Mouse (Mus musculus): ENCODE measurements around the gene Phf11a.
"Not testable (repeated sequence)": the region's sequence is repeated elsewhere in the genome, so short reads cannot be mapped to it uniquely, and the experiment has no call there.

The Phf11a gene

GRCm38 (mm10) chr14:59297391-59297790 lies at the start of gene Phf11a:
Gene Phf11a (minus strand): TSS chr14:59297522.
- not testable (repeated sequence) for DNase-seq (ENCODE audit: low spot score in 2 of 2)

DNA sequence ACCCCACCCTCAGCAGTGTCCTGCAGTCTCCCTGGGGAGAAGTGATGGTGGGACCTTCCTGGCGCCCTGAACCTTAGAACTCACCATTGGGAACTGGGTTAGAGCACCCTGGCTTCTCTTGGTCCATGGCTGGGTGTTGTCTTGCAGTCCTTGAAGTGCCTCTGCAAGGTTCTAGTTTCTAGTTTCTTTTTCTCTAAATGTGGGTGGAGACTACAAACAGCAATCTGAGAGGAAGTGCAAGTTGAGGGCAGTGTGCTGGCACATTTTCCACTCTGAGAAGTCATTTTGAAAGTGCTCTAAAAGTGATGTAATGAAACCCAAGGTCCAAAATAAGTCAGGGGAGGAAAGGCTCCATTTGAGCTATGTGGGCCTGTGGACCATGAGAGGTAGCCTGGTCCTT lies 43.9 kb upstream of the Phf11a start, which contains the start of gene Phf11b:
Phf11b (minus strand) TSS at position 163 of the 400 bp plus-strand sequence.
- DNase-seq (ENCODE audit: low spot score in 2 of 2): not testable (repeated sequence)

DNA sequence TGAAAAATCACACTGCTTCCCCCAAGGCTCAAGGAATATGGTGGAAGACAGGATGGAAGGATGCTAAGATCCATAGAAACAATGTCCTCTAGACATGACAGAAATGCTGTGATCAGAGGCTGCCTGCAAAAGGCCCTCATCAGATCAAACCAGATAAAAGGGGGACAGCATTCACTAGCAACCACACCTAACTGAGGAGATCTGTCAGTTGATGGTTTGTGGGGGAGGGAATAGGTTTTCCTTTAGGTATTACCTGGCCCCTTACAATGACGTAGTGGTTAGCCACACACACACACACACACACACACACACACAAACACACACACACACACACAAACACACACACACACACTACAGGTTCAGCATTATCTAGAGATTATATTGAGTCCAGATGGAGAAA lies 42.2 kb upstream of the Phf11a start:
- DNase-seq (ENCODE audit: low spot score in 2 of 2): no peak

GRCm38 (mm10) chr14:59336056-59336455 lies 38.7 kb upstream of the Phf11a start:
- DNase-seq (ENCODE audit: low spot score in 2 of 2): not testable (repeated sequence)

DNA sequence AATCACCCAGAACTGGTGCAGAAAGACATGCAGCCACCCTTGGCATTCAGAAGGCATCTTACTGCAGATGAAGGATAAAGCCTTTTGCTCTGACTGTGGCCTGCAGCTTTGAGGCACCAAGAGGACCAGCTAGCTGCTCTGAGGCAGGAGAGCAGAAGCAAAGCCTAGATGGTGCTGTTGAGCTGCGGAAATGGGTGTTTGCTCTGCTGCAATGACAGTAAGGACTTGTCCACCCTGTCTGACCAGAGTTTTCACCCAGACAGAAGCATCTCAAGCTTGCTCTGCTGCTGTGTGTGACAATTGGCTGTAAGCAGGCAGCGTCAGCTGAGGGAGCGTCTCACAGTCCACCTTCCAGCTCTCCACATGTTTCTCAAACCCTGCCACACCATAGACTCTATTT lies 33.2 kb upstream of the Phf11a start:
- peak; percentile 5 to 14 for DNase-seq (ENCODE audit: low spot score in 2 of 2)

DNA sequence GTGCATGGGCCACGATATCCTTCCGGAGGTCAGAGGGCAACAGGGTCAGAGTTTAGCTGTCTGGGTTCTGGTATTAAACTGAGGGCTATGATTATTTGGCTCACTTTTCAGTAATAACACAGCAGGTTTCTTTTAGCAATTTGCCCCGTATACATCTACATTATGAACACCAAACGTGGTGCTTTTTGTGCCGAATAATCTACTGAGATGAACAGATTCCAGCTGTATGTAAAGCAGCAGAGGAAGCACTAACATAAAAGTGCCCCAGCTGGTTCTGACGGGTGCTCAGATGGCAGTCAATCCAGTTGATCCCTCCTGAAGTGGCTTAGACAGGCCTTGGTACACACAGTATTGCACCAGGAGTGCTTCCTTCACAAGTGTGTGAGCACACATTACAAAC lies 22.6 kb upstream of the Phf11a start:
- not testable (repeated sequence) for DNase-seq (ENCODE audit: low spot score in 2 of 2)

- DNase-seq (ENCODE audit: low spot score in 2 of 2): not testable (repeated sequence)
Observed at GRCm38 (mm10) chr14:59319036-59319435, 21.7 kb upstream of the Phf11a start.

- DNase-seq (ENCODE audit: low spot score in 2 of 2): not testable (repeated sequence)
Observed at GRCm38 (mm10) chr14:59291769-59292168, 5.6 kb downstream of the Phf11a start.

DNA sequence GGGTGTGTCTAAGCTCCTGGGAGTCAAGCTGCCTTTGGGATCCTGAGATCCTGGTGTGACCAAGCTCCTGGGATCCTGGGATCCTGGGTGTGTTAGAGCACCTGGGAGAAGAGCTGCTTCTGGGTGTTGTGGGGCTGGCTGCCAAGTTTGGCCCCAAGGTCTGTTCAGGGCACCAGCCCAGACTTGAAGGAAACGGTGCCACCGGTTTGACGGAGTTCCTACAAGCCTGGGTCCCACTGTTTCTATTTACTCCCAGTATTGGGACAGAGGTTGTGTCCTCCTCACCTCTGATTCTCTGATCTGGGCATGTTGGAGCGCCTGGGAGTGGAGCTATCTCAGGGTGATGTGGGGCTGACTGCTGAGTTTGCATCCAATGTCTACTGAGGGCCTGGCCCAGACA lies 22.4 kb downstream of the Phf11a start:
- DNase-seq (ENCODE audit: low spot score in 2 of 2): not testable (repeated sequence)

GRCm38 (mm10) chr14:59260056-59260455 lies 37.3 kb downstream of the Phf11a start, which contains the start of gene Gm6904:
Gene Gm6904 (minus strand): TSS chr14:59260216.
- no peak for DNase-seq (ENCODE audit: low spot score in 2 of 2)

- DNase-seq (ENCODE audit: low spot score in 2 of 2): not testable (repeated sequence)
Observed at GRCm38 (mm10) chr14:59255861-59256260, 41.5 kb downstream of the Phf11a start.

DNA sequence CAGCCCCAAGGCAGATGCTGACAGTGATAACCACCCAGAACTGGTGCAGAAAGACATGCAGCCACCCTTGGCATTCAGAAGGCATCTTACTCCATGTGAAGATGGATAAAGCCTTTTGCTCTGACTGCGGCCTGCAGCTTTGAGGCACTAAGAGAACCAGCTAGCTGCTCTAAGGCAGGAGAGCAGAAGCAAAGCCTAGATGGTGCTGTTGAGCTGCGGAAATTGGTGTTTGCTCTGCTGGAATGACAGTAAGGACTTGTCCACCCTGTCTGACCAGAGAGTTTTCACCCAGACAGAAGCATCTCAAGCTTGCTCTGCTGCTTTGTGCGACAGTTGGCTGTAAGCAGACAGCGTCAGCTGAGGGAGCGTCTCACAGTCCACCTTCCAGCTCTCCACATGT lies 47.0 kb downstream of the Phf11a start:
- DNase-seq (ENCODE audit: low spot score in 2 of 2): peak in 1 of 2 experiments; percentile 11

- no peak for DNase-seq (ENCODE audit: low spot score in 2 of 2)
Observed at GRCm38 (mm10) chr14:59233635-59234034, 63.7 kb downstream of the Phf11a start.

- no peak for DNase-seq (ENCODE audit: low spot score in 2 of 2)
Observed at GRCm38 (mm10) chr14:59232003-59232402, 65.3 kb downstream of the Phf11a start.

- no peak for DNase-seq (ENCODE audit: low spot score in 2 of 2)
Observed at GRCm38 (mm10) chr14:59230331-59230966, 66.9 kb downstream of the Phf11a start.

DNA sequence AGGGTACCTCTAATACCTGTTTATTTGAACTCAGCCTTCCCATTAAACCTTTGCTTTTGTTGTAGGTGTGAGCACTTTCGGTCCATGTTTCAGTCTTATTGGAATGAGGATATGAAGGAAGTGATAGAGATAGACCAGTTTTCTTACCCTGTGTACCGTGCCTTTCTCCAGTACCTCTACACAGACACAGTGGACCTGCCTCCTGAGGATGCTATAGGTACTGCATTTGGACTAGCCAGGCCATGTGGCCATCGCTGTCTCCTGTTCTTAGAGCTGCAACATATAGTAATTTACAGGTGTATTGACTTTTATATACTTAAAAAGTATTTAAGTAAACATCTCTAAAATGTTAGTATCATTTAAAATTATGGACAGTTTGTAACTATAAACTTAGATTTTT lies 67.5 kb downstream of the Phf11a start:
- no peak for DNase-seq (ENCODE audit: low spot score in 2 of 2)
